Mouse (Mus musculus): ENCODE data around the gene Pex10. TPM values are rescaled to one million over a fixed set of nuclear protein-coding genes. Genes with fewer than 3 reads are reported as not detected.

The Pex10 gene
- 10 to 100 TPM in 15 of 26 experiments, 1 to 10 TPM in 11; 1.5 to 33.0 (median 10.4) TPM for total RNA-seq (2018; cell fraction: chromatin; rRNA removed)
- 1 to 10 TPM; 1.3 to 6.1 (median 4.4) TPM for total RNA-seq (2018; cell fraction: cytosol; rRNA removed)
- 10 to 100 TPM in 7 of 26 experiments, 1 to 10 TPM in 17, under 1 TPM in 2; 0.92 to 21.8 (median 6.1) TPM for total RNA-seq (2018; cell fraction: nucleus; rRNA removed)
- 5.8 to 6.4 TPM (median 6.0 TPM) in 3 replicates for polyA plus RNA-seq (2018)

GRCm38 (mm10) chr4:155066834-155067522 is at the start of gene Pex10:
Gene Pex10, plus strand, starts transcription at chr4:155067016.
- H3K36me3 ChIP-seq (ENCODE audit: inconsistent target): peaks cover 25% of the 10 kb centered on the region; the same call in 1 of the 2 replicates

GRCm38 (mm10) chr4:155017253-155017878 is 49.5 kb upstream of the Pex10 start:
- Histone ChIP-seq H3K27ac (no peak overlapping the region), H3K36me3 (ENCODE audit: inconsistent target) (no peaks in the 10 kb centered on the region), H3K79me2 (ENCODE audit: inconsistent target) (no peaks in the 10 kb centered on the region), H3K4me3 (ENCODE audit: inconsistent target) (no peak overlapping the region)
- WGBS (ENCODE audit: missing documents): 79% methylated on average over 11 of the region's 11 CpGs

More at GRCm38 (mm10) chr4:155066834-155067522, at the start of gene Pex10:
- peak within 1 kb of the TSS; percentile 75 for H3K4me3 ChIP-seq (ENCODE audit: inconsistent target)
- peak within 1 kb of the TSS; percentile 52 for H3K27ac ChIP-seq
- H3K79me2 ChIP-seq (ENCODE audit: inconsistent target): no peaks in the 10 kb centered on the region; the same call in 1 of the 2 replicates
- 2% methylated on average over 48 of the region's 48 CpGs for WGBS (ENCODE audit: missing documents)

- Histone ChIP-seq H3K27ac (no peak overlapping the region), H3K4me3 (ENCODE audit: inconsistent target) (no peak overlapping the region), H3K36me3 (ENCODE audit: inconsistent target) (no peaks in the 10 kb centered on the region), H3K79me2 (ENCODE audit: inconsistent target) (no peaks in the 10 kb centered on the region)
- WGBS (ENCODE audit: missing documents): 72% methylated on average over 8 of the region's 8 CpGs
Measured at GRCm38 (mm10) chr4:155018066-155018465, 48.8 kb upstream of the Pex10 start.

- H3K4me3 ChIP-seq (ENCODE audit: inconsistent target): no peak overlapping the region
- WGBS (ENCODE audit: missing documents): 10% methylated on average over 15 of the region's 15 CpGs
Measured at GRCm38 (mm10) chr4:155018601-155019335, 48.0 kb upstream of the Pex10 start.

GRCm38 (mm10) chr4:155019336-155019847 is 47.4 kb upstream of the Pex10 start:
- no peak overlapping the region for H3K27ac ChIP-seq
- H3K4me3 ChIP-seq (ENCODE audit: inconsistent target): no peak overlapping the region
- H3K36me3 ChIP-seq (ENCODE audit: inconsistent target): no peaks in the 10 kb centered on the region
- no peaks in the 10 kb centered on the region for H3K79me2 ChIP-seq (ENCODE audit: inconsistent target)
- WGBS (ENCODE audit: missing documents): 4% methylated on average over 10 of the region's 10 CpGs

More at GRCm38 (mm10) chr4:155018601-155019335, 48.0 kb upstream of the Pex10 start:
- H3K36me3 ChIP-seq (ENCODE audit: inconsistent target): no peaks in the 10 kb centered on the region
- H3K27ac ChIP-seq: no peak overlapping the region
- H3K79me2 ChIP-seq (ENCODE audit: inconsistent target): no peaks in the 10 kb centered on the region

GRCm38 (mm10) chr4:155020141-155020540 is 46.7 kb upstream of the Pex10 start:
- WGBS (ENCODE audit: missing documents): 80% methylated on average over 1 of the region's 1 CpGs
- no peak overlapping the region for H3K27ac ChIP-seq
- H3K4me3 ChIP-seq (ENCODE audit: inconsistent target): no peak overlapping the region
- H3K79me2 ChIP-seq (ENCODE audit: inconsistent target): no peaks in the 10 kb centered on the region
- no peaks in the 10 kb centered on the region for H3K36me3 ChIP-seq (ENCODE audit: inconsistent target)

- 78% methylated on average over 9 of the region's 9 CpGs for WGBS (ENCODE audit: missing documents)
- Histone ChIP-seq H3K36me3 (ENCODE audit: inconsistent target) (no peaks in the 10 kb centered on the region), H3K79me2 (ENCODE audit: inconsistent target) (no peaks in the 10 kb centered on the region)
Measured at GRCm38 (mm10) chr4:155020813-155021212, 46.0 kb upstream of the Pex10 start.

GRCm38 (mm10) chr4:155022228-155022855 is 44.5 kb upstream of the Pex10 start:
- 70% methylated on average over 7 of the region's 7 CpGs for WGBS (ENCODE audit: missing documents)

More at GRCm38 (mm10) chr4:155020813-155021212, 46.0 kb upstream of the Pex10 start:
- no peak overlapping the region for H3K4me3 ChIP-seq (ENCODE audit: inconsistent target)
- no peak overlapping the region for H3K27ac ChIP-seq

GRCm38 (mm10) chr4:155024170-155025010 is 42.4 kb upstream of the Pex10 start:
- Histone ChIP-seq H3K27ac (no peak overlapping the region), H3K36me3 (ENCODE audit: inconsistent target) (no peaks in the 10 kb centered on the region), H3K4me3 (ENCODE audit: inconsistent target) (no peak overlapping the region), H3K79me2 (ENCODE audit: inconsistent target) (no peaks in the 10 kb centered on the region)
- WGBS (ENCODE audit: missing documents): 88% methylated on average over 10 of the region's 11 CpGs

More at GRCm38 (mm10) chr4:155022228-155022855, 44.5 kb upstream of the Pex10 start:
- no peaks in the 10 kb centered on the region for H3K79me2 ChIP-seq (ENCODE audit: inconsistent target)
- no peak overlapping the region for H3K4me3 ChIP-seq (ENCODE audit: inconsistent target)
- H3K36me3 ChIP-seq (ENCODE audit: inconsistent target): no peaks in the 10 kb centered on the region
- no peak overlapping the region for H3K27ac ChIP-seq

GRCm38 (mm10) chr4:155033115-155033514 is 33.7 kb upstream of the Pex10 start:
- Histone ChIP-seq H3K27ac (no peak overlapping the region), H3K36me3 (ENCODE audit: inconsistent target) (no peaks in the 10 kb centered on the region), H3K4me3 (ENCODE audit: inconsistent target) (no peak overlapping the region), H3K79me2 (ENCODE audit: inconsistent target) (no peaks in the 10 kb centered on the region)
- 48% methylated on average over 5 of the region's 6 CpGs for WGBS (ENCODE audit: missing documents)

- H3K36me3 ChIP-seq (ENCODE audit: inconsistent target): no peaks in the 10 kb centered on the region
- no peak overlapping the region for H3K4me3 ChIP-seq (ENCODE audit: inconsistent target)
- H3K79me2 ChIP-seq (ENCODE audit: inconsistent target): no peaks in the 10 kb centered on the region
- H3K27ac ChIP-seq: no peak overlapping the region
- WGBS (ENCODE audit: missing documents): 51% methylated on average over 7 of the region's 7 CpGs
Measured at GRCm38 (mm10) chr4:155034202-155034601, 32.6 kb upstream of the Pex10 start.

- no peaks in the 10 kb centered on the region for H3K79me2 ChIP-seq (ENCODE audit: inconsistent target)
- no peak overlapping the region for H3K27ac ChIP-seq
- H3K4me3 ChIP-seq (ENCODE audit: inconsistent target): no peak overlapping the region
- 71% methylated on average over 13 of the region's 13 CpGs for WGBS (ENCODE audit: missing documents)
- H3K36me3 ChIP-seq (ENCODE audit: inconsistent target): no peaks in the 10 kb centered on the region
Measured at GRCm38 (mm10) chr4:155034787-155035186, 32.0 kb upstream of the Pex10 start.

GRCm38 (mm10) chr4:155040197-155040596 is 26.6 kb upstream of the Pex10 start:
- H3K27ac ChIP-seq: no peak overlapping the region
- no peaks in the 10 kb centered on the region for H3K36me3 ChIP-seq (ENCODE audit: inconsistent target)
- WGBS (ENCODE audit: missing documents): 70% methylated on average over 9 of the region's 9 CpGs
- H3K79me2 ChIP-seq (ENCODE audit: inconsistent target): no peaks in the 10 kb centered on the region
- no peak overlapping the region for H3K4me3 ChIP-seq (ENCODE audit: inconsistent target)
